Mouse (Mus musculus) liver, adult 2 months (tissue): Measurements from ENCODE around the gene Pbx3. TPM values are rescaled to one million over a fixed set of nuclear protein-coding genes. Genes with fewer than 3 reads are reported as not detected.

ENCODE experiments used
- DNase-seq: peaks from one replicate; pipeline ENCODE4 v3.0.0-alpha.2; 2011; ENCODE audit warnings: low read depth, low spot score; ENCODE audit errors: extremely low read depth
- H3K27ac ChIP-seq: fragments of 200-500 bp; replicated peaks from 2 replicates; pipeline ENCODE4 v1.5.1; 2012; ENCODE audit warnings: low read depth, mild to moderate bottlenecking, control low read depth, inconsistent platforms, low read length; ENCODE audit not compliant: insufficient read depth
- H3K27me3 ChIP-seq: fragments of 200-500 bp; 2 replicates; pipeline ENCODE4 v1.6.1; 2012; ENCODE audit warnings: mild to moderate bottlenecking, moderate library complexity, low read length, inconsistent platforms; ENCODE audit not compliant: control insufficient read depth, insufficient read depth
- H3K36me3 ChIP-seq: fragments of 200-500 bp; 2 replicates; pipeline ENCODE4 v1.6.1; 2012; ENCODE audit warnings: low read length, inconsistent platforms; ENCODE audit not compliant: control insufficient read depth, insufficient read depth
- H3K4me1 ChIP-seq: fragments of 200-500 bp; 2 replicates; pipeline ENCODE4 v1.6.1; 2011; ENCODE audit warnings: low read length; ENCODE audit not compliant: control insufficient read depth, insufficient read depth
- H3K4me3 ChIP-seq: fragments of 200-500 bp; 2 replicates; pipeline ENCODE4 v1.5.1; 2011; ENCODE audit warnings: low read depth, mild to moderate bottlenecking, control low read depth, low read length, moderate library complexity; ENCODE audit not compliant: insufficient read depth
- H3K79me2 ChIP-seq: fragments of 200-500 bp; 2 replicates; pipeline ENCODE4 v1.6.1; 2012; ENCODE audit warnings: inconsistent platforms, mild to moderate bottlenecking, low read length, moderate library complexity; ENCODE audit not compliant: control insufficient read depth, insufficient read depth
- H3K9ac ChIP-seq: fragments of 200-500 bp; 2 replicates; pipeline ENCODE4 v1.6.1; 2012; ENCODE audit warnings: low read depth, mild to moderate bottlenecking, control low read depth, inconsistent platforms, low read length
- CTCF ChIP-seq: fragments of 200-500 bp; IDR thresholded peaks from 2 replicates; pipeline ENCODE4 v1.5.1; 2011; ENCODE audit warnings: low read depth, low read length, control low read depth
- POLR2A ChIP-seq: fragments of 200-500 bp; IDR thresholded peaks from 2 replicates; pipeline ENCODE4 v1.6.1; 2011; ENCODE audit warnings: low read length, control low read depth; ENCODE audit not compliant: insufficient read depth; ENCODE audit errors: extremely low read depth
- WGBS: fragments of 180-500 bp; shearing (Covaris S2); methylation state at CpG from one replicate; pipeline ENCODE4 v1.1.7; 2018; 5-methylcytosine and 5-hydroxymethylcytosine counted together
- polyA plus RNA-seq: library from polyadenylated mRNA; depleted of rRNA; stranded (reverse); fragments of >200 nt; gene quantifications from 2 replicates; pipeline ENCODE4 v1.2.3, GENCODE M21; 2012; rRNA removed
- total RNA-seq: library from RNA; depleted of rRNA; stranded (reverse); fragments of >200 nt; gene quantifications from 2 replicates; pipeline ENCODE4 v1.2.3, GENCODE M21; 2014; rRNA removed

Gene Pbx3
- total and polyA plus RNA-seq, 2 experiments = 1.0 to 1.9 TPM

DNA sequence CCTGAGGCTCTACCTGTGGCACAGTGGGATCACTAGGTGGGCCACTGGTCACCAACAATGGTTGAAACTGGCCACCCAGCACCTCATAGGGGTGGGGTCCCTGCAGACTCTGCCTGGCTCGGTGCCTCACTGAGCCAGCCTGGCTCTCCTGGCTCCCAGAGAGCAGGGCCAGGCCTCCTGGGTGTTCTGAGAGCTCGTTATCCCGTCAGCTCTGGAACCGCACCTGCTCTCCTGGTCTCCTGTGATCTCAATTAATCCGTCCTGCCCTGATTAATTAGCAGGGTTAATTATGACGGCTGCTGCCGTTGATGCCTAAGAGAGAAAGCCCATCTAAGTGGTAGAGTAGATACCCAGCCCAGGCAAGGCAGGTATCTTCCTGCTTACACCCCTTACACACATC lies 237.6 kb downstream of the Pbx3 start:
- H3K9ac ChIP-seq = no peak overlapping the region
- no peaks in the 10 kb centered on the region for H3K79me2 ChIP-seq
- H3K27me3 ChIP-seq = no peaks in the 10 kb centered on the region
- 94% methylated on average over 7 of the region's 7 CpGs for WGBS
- H3K27ac ChIP-seq = no peak overlapping the region
- no peak for TF ChIP-seq CTCF
- TF ChIP-seq POLR2A = no peak
- H3K4me1 ChIP-seq = no peaks in the 10 kb centered on the region
- no peak for DNase-seq
- no peaks in the 10 kb centered on the region for H3K36me3 ChIP-seq
- no peak overlapping the region for H3K4me3 ChIP-seq

DNA sequence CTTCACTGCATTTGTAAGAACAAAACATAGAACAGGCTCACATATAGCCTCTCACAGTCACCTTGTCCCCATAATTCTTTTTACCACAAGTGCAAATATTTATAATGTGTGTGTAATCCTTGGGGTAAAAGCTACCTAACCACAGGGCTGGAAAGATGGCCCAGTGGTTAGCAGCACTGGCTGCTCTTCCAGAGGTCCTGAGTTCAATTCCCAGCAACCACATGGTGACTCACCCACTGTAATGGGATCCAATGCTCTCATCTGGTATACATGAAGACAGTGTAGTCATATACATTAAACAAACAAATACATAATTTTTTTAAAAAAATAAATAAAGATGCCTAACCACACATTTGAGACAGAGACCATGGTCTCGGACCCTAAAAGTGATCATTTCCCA lies 240.2 kb downstream of the Pbx3 start:
- 98% methylated on average over 1 of the region's 1 CpGs for WGBS
- Histone ChIP-seq H3K27me3 (no peaks in the 10 kb centered on the region), H3K4me3 (no peak overlapping the region), H3K27ac (no peak overlapping the region), H3K36me3 (no peaks in the 10 kb centered on the region), H3K4me1 (no peaks in the 10 kb centered on the region), H3K9ac (no peak overlapping the region), H3K79me2 (no peaks in the 10 kb centered on the region)
- TF ChIP-seq CTCF (no peak), POLR2A (no peak)
- DNase-seq = no peak

DNA sequence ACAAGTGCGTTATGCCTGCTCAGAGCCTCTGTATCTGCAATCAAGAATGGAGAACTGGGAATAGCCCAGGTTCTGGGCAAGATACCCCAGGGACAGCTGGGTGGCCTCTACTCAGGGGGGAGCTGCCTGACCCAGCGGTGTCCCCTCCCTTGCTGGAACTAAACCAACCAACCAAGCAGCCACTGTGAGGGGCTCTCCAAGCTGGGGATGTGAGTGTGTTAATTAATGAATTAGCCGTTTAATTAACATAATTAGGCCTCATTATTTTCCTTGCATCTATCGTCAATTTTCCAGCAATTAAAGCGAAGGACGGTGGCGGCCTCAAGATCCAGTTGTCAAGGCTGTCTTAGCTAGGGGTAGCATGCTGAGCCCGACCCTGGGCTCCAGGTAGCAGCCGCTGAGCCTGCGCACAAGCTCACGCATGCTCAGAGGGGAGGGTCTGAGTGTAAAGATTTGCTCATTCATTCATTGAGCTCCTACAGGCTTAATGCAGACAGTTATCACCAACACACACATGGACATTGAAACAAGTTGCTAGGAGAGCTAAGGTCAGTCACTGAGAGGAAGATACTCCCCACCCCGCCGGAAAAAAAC lies 243.2 kb downstream of the Pbx3 start:
- TF ChIP-seq POLR2A = no peak
- no peak for TF ChIP-seq CTCF
- Histone ChIP-seq H3K4me3 (no peak overlapping the region), H3K27ac (no peak overlapping the region), H3K4me1 (no peaks in the 10 kb centered on the region), H3K9ac (no peak overlapping the region), H3K27me3 (no peaks in the 10 kb centered on the region), H3K36me3 (no peaks in the 10 kb centered on the region), H3K79me2 (no peaks in the 10 kb centered on the region)
- WGBS = 57% methylated on average over 13 of the region's 13 CpGs
- no peak for DNase-seq

DNA sequence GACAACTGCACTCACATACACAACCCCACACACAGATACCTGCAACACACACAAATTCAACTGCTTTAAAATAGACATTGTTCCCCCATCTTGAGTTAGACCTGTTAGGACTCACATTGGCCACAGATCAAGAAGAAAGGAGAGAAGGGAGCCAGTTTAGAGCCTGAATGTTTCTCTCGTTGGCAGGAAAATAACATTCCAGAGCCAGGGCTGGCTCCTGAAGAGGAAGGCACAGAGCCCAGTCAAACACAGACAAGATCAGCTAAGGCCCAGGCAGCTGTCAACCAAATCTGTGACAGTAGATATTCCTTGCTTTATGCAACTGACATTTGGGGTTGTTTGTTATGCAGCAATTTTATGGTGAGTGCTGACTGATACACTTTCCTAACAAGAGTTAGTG lies 245.1 kb downstream of the Pbx3 start:
- Histone ChIP-seq H3K27me3 (no peaks in the 10 kb centered on the region), H3K4me3 (no peak overlapping the region), H3K9ac (no peak overlapping the region), H3K36me3 (no peaks in the 10 kb centered on the region), H3K4me1 (no peaks in the 10 kb centered on the region), H3K79me2 (no peaks in the 10 kb centered on the region), H3K27ac (no peak overlapping the region)
- peak; percentile 68 for DNase-seq
- TF ChIP-seq CTCF (no peak), POLR2A (no peak)
- 20% methylated on average over 1 of the region's 1 CpGs for WGBS

DNA sequence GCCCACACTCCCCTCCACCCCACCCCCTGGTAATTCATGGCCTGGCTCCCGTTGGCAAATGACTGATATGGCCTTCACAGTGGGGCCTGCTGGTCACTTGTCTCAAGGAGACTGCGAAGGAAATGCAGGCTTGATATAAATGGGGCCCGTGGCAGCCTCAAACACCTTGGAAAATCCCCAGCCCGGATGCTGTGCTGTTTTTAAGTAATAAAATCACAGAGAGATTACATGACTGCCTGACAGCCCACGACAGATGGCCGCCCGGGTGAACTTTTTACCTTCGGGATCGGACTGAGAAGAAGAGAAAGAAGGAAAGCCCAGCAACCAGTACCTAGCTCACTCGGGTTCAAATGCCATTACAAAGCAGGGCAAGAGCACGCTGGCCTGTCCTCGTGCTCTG lies 249.0 kb downstream of the Pbx3 start:
- Histone ChIP-seq H3K4me1 (no peaks in the 10 kb centered on the region), H3K27ac (no peak overlapping the region), H3K27me3 (no peaks in the 10 kb centered on the region), H3K79me2 (no peaks in the 10 kb centered on the region), H3K36me3 (no peaks in the 10 kb centered on the region), H3K4me3 (no peak overlapping the region), H3K9ac (no peak overlapping the region)
- TF ChIP-seq CTCF (no peak), POLR2A (no peak)
- WGBS = 75% methylated on average over 12 of the region's 12 CpGs
- no peak for DNase-seq

Other genes starting within 250 kb of the Pbx3 start
- 35.1 and 41.7 TPM in 2 replicates for gene Mapkap1, start 33.6 kb upstream of the Pbx3 start, total RNA-seq
- gene Mapkap1, start 33.6 kb upstream of the Pbx3 start, polyA plus RNA-seq = 25.4 and 31.6 TPM in 2 replicates